In genomic region chr17:29019391-29019790, GRCm38 (mm10) we compare ENCODE assay signal across 24 mouse cellular contexts. TPM values are rescaled to one million over a fixed set of nuclear protein-coding genes. Genes with fewer than 3 reads are reported as not detected.
A peak's percentile ranks its signal among the peaks of the same experiment; 100 is the strongest.
DNase-seq lines count a peak whose midpoint lies in the region; ATAC-seq and TF ChIP-seq lines count a peak whose summit lies in the region.
"Had no signal": no experiment of that assay in that cellular context is flagged by ENCODE, and none has a peak within 500 bp of the region (broad histone marks: within the 10 kb centered on the region; RNA-seq: fewer than 3 reads in every experiment).

No protein-coding gene starts in this region.

- TF ChIP-seq CTCF in gastrocnemius, adult 2 months (IDR thresholded peaks at IDR 0.05): no peak
- no peak for TF ChIP-seq CTCF in intestine, postnatal 0 days (IDR thresholded peaks at IDR 0.05; ENCODE audit: low read depth)
- no peak for TF ChIP-seq CTCF in ES-Bruce4 (IDR thresholded peaks at IDR 0.05; ENCODE audit: low read depth, low read length)

- no peak overlapping the region for H3K4me3 ChIP-seq in gastrocnemius, adult 2 months
- H3K4me3 ChIP-seq in intestine, embryonic 16.5 days (ENCODE audit: low read length): no peak overlapping the region
- no peak overlapping the region for H3K4me3 ChIP-seq in intestine, postnatal 0 days (ENCODE audit: low read depth, low read length)
- H3K4me3 ChIP-seq in ES-Bruce4 (ENCODE audit: low read depth, low read length): no peak overlapping the region
- H3K4me3 ChIP-seq in embryonic facial prominence, embryonic 15.5 days (replicated peaks): no peak overlapping the region
- H3K4me3 ChIP-seq in forebrain, embryonic 15.5 days: no peak overlapping the region
- H3K4me3 ChIP-seq: erythroblast, embryonic 14.5 days; forebrain, embryonic 12.5 days; heart, adult 2 months; heart, embryonic 12.5 days; heart, embryonic 15.5 days had no signal

- H3K9me3 ChIP-seq in intestine, embryonic 16.5 days (ENCODE audit: control insufficient read depth, low read length): no peaks in the 10 kb centered on the region
- no peaks in the 10 kb centered on the region for H3K9me3 ChIP-seq in intestine, postnatal 0 days (ENCODE audit: control insufficient read depth)
- H3K9me3 ChIP-seq in ES-Bruce4 (replicated peaks; ENCODE audit: control insufficient read depth, insufficient read depth, low read length, poor library complexity, severe bottlenecking): no peaks in the 10 kb centered on the region
- H3K9me3 ChIP-seq in embryonic facial prominence, embryonic 15.5 days (replicated peaks): no peaks in the 10 kb centered on the region
- no peaks in the 10 kb centered on the region for H3K9me3 ChIP-seq in forebrain, embryonic 15.5 days
- H3K9me3 ChIP-seq: forebrain, embryonic 12.5 days; heart, embryonic 12.5 days; heart, embryonic 15.5 days had no signal

- no peaks in the 10 kb centered on the region for H3K27me3 ChIP-seq in intestine, embryonic 16.5 days (replicated peaks; ENCODE audit: control insufficient read depth, insufficient read depth, low read length)
- no peaks in the 10 kb centered on the region for H3K27me3 ChIP-seq in intestine, postnatal 0 days (replicated peaks; ENCODE audit: control insufficient read depth, insufficient read depth, low read length)
- no peaks in the 10 kb centered on the region for H3K27me3 ChIP-seq in ES-Bruce4 (ENCODE audit: control insufficient read depth, insufficient read depth, low read length, poor library complexity, severe bottlenecking)
- H3K27me3 ChIP-seq in embryonic facial prominence, embryonic 15.5 days: no peaks in the 10 kb centered on the region
- H3K27me3 ChIP-seq in forebrain, embryonic 15.5 days: no peaks in the 10 kb centered on the region
- H3K27me3 ChIP-seq: CH12.LX; heart, embryonic 12.5 days; heart, embryonic 15.5 days had no signal

- no peak for TF ChIP-seq EP300 in ES-Bruce4 (IDR thresholded peaks at IDR 0.05; ENCODE audit: insufficient read depth, low read depth, low read length)

- H3K9ac ChIP-seq in intestine, embryonic 16.5 days (ENCODE audit: low read depth, low read length): peak overlapping the region; percentile 40; the same call in 1 of the 2 replicates
- no peak overlapping the region for H3K9ac ChIP-seq in intestine, postnatal 0 days (ENCODE audit: low read depth, low read length)
- H3K9ac ChIP-seq in ES-Bruce4 (ENCODE audit: low read depth, poor library complexity, severe bottlenecking): no peak overlapping the region
- no peak overlapping the region for H3K9ac ChIP-seq in embryonic facial prominence, embryonic 15.5 days
- H3K9ac ChIP-seq in forebrain, embryonic 15.5 days (replicated peaks): no peak overlapping the region
- H3K9ac ChIP-seq: forebrain, embryonic 12.5 days; heart, embryonic 12.5 days; heart, embryonic 15.5 days; hindbrain, embryonic 14.5 days had no signal

- DNase-seq in gastrocnemius, adult 2 months: no peak
- DNase-seq in gastrocnemius, postnatal 25 days: no peak
- DNase-seq: adrenal gland, adult 2 months; cerebellum, adult 11 months; cerebellum, adult 2 months; cerebellum, adult 9-11 months; cerebellum, postnatal 25 days; gastrocnemius, postnatal 14 days; kidney, adult 11 months had no signal

- no peak for ATAC-seq in intestine, embryonic 16.5 days
- no peak for ATAC-seq in intestine, postnatal 0 days
- ATAC-seq in embryonic facial prominence, embryonic 15.5 days (ENCODE audit: insufficient number of reproducible peaks, low FRiP score, low TSS enrichment, low read depth): no peak
- ATAC-seq in forebrain, embryonic 15.5 days (replicated peaks): no peak
- ATAC-seq: forebrain, embryonic 16.5 days; hindbrain, postnatal 0 days; inflammation-experienced regulatory T-cells, adult 6 months had no signal

- H3K27ac ChIP-seq in gastrocnemius, adult 2 months: peak overlapping the region; percentile 80
- H3K27ac ChIP-seq in intestine, embryonic 16.5 days (ENCODE audit: low read length): no peak overlapping the region
- no peak overlapping the region for H3K27ac ChIP-seq in intestine, postnatal 0 days (ENCODE audit: low read depth, low read length)
- H3K27ac ChIP-seq in ES-Bruce4 (ENCODE audit: insufficient read depth, low read length): 0 out of 2 replicates have a peak overlapping the region, but pooled peaks have one; percentile 5
- 0 out of 2 replicates have a peak overlapping the region, but pooled peaks have one; percentile 17 for H3K27ac ChIP-seq in embryonic facial prominence, embryonic 15.5 days (replicated peaks)
- no peak overlapping the region for H3K27ac ChIP-seq in forebrain, embryonic 15.5 days (replicated peaks)
- H3K27ac ChIP-seq: forebrain, embryonic 12.5 days; heart, adult 2 months; heart, embryonic 15.5 days; hindbrain, embryonic 14.5 days; hindbrain, postnatal 0 days had no signal

- 63% methylated on average over 7 of the region's 7 CpGs for WGBS in intestine, embryonic 16.5 days
- 76% methylated on average over 7 of the region's 7 CpGs for WGBS in intestine, postnatal 0 days
- WGBS in embryonic facial prominence, embryonic 15.5 days: 63% methylated on average over 7 of the region's 7 CpGs
- WGBS in forebrain, embryonic 15.5 days: 89% methylated on average over 7 of the region's 7 CpGs

- no peak overlapping the region for H3K4me2 ChIP-seq in intestine, embryonic 16.5 days (ENCODE audit: low read depth, low read length)
- no peak overlapping the region for H3K4me2 ChIP-seq in intestine, postnatal 0 days (replicated peaks; ENCODE audit: low read depth)
- no peak overlapping the region for H3K4me2 ChIP-seq in embryonic facial prominence, embryonic 15.5 days (replicated peaks)
- no peak overlapping the region for H3K4me2 ChIP-seq in forebrain, embryonic 15.5 days (replicated peaks)
- H3K4me2 ChIP-seq: forebrain, embryonic 12.5 days; heart, embryonic 12.5 days; heart, embryonic 15.5 days; hindbrain, embryonic 14.5 days had no signal

- H3K36me3 ChIP-seq in intestine, embryonic 16.5 days (ENCODE audit: control insufficient read depth, insufficient read depth, low read length): no peaks in the 10 kb centered on the region
- H3K36me3 ChIP-seq in intestine, postnatal 0 days (ENCODE audit: control insufficient read depth, insufficient read depth): no peaks in the 10 kb centered on the region
- no peaks in the 10 kb centered on the region for H3K36me3 ChIP-seq in ES-Bruce4 (ENCODE audit: control insufficient read depth, insufficient read depth, low read length, poor library complexity, severe bottlenecking)
- H3K36me3 ChIP-seq in embryonic facial prominence, embryonic 15.5 days: no peaks in the 10 kb centered on the region
- H3K36me3 ChIP-seq in forebrain, embryonic 15.5 days: no peaks in the 10 kb centered on the region
- H3K36me3 ChIP-seq: forebrain, embryonic 12.5 days; heart, embryonic 12.5 days; heart, embryonic 15.5 days had no signal

- no peak for TF ChIP-seq POLR2A in ES-Bruce4 (IDR thresholded peaks at IDR 0.05; ENCODE audit: insufficient read depth, low read length)

- intact Hi-C loops in gastrocnemius, adult 2 months (cut with DNase I): no loop called here

- H3K4me1 ChIP-seq in intestine, embryonic 16.5 days (ENCODE audit: control insufficient read depth, insufficient read depth, low read length): peaks cover 11% of the 10 kb centered on the region
- no peaks in the 10 kb centered on the region for H3K4me1 ChIP-seq in intestine, postnatal 0 days (replicated peaks; ENCODE audit: control insufficient read depth, insufficient read depth, low read length)
- H3K4me1 ChIP-seq in ES-Bruce4 (ENCODE audit: control insufficient read depth, insufficient read depth, low read length): peaks cover 3% of the 10 kb centered on the region
- peaks cover 10% of the 10 kb centered on the region; the same call in 1 of the 2 replicates for H3K4me1 ChIP-seq in embryonic facial prominence, embryonic 15.5 days
- H3K4me1 ChIP-seq in forebrain, embryonic 15.5 days: 0 out of 2 replicates have a peak, but pooled peaks cover 3% of the 10 kb centered on the region

RNA-seq across cellular contexts. Expression of gene Stk38, which starts 11.6 kb away (rescaled TPM):
- total RNA-seq in gastrocnemius, adult 2 months (2021): 10 to 100 TPM; 26.9 to 29.2 TPM
- 10 to 100 TPM; 25.2 to 26.4 TPM for total RNA-seq in gastrocnemius, postnatal 25 days (2021)
- 98.3 and 104 TPM in 2 replicates for polyA plus RNA-seq in intestine, embryonic 16.5 days (2015; fragmentation: Nextera tagmentation; extraction: Ambion mirVana)
- polyA plus RNA-seq in intestine, postnatal 0 days (2015; fragmentation: Nextera tagmentation; extraction: Ambion mirVana): 51.5 and 59.5 TPM in 2 replicates
- 171 TPM in 2 replicates for polyA plus RNA-seq in ES-Bruce4 (2011; ENCODE audit: insufficient read depth, insufficient read length, low read depth, missing spikeins)
- 111 and 122 TPM in 2 replicates for polyA plus RNA-seq in embryonic facial prominence, embryonic 15.5 days (2015; fragmentation: Nextera tagmentation; extraction: Ambion mirVana)
- polyA plus RNA-seq in forebrain, embryonic 15.5 days (2015; fragmentation: Nextera tagmentation; extraction: Ambion mirVana): 119 and 128 TPM in 2 replicates

RNA-seq across cellular contexts. Expression of gene Srsf3, which starts 13.0 kb away (rescaled TPM):
- 10 to 100 TPM; 38.8 to 55.6 TPM for total RNA-seq in gastrocnemius, adult 2 months (2021)
- total RNA-seq in gastrocnemius, postnatal 25 days (2021): 10 to 100 TPM; 36.4 to 48.2 TPM
- polyA plus RNA-seq in intestine, embryonic 16.5 days (2015; fragmentation: Nextera tagmentation; extraction: Ambion mirVana): 393 and 451 TPM in 2 replicates
- 257 TPM in 2 replicates for polyA plus RNA-seq in intestine, postnatal 0 days (2015; fragmentation: Nextera tagmentation; extraction: Ambion mirVana)
- polyA plus RNA-seq in ES-Bruce4 (2011; ENCODE audit: insufficient read depth, insufficient read length, low read depth, missing spikeins): 541 and 557 TPM in 2 replicates
- 485 and 487 TPM in 2 replicates for polyA plus RNA-seq in embryonic facial prominence, embryonic 15.5 days (2015; fragmentation: Nextera tagmentation; extraction: Ambion mirVana)
- 594 and 620 TPM in 2 replicates for polyA plus RNA-seq in forebrain, embryonic 15.5 days (2015; fragmentation: Nextera tagmentation; extraction: Ambion mirVana)

Comparison
In these comparisons a context has a peak if more than half of its experiments do, and no peak if none do; other contexts are left out.
1. H3K27ac ChIP-seq: peak in gastrocnemius, adult 2 months (single experiment), ES-Bruce4 (single experiment) and embryonic facial prominence, embryonic 15.5 days (single experiment); none in intestine, embryonic 16.5 days (single experiment), intestine, postnatal 0 days (single experiment) and forebrain, embryonic 15.5 days (single experiment).